15 mouse cellular contexts compared by ENCODE assay signal in the genomic region with DNA sequence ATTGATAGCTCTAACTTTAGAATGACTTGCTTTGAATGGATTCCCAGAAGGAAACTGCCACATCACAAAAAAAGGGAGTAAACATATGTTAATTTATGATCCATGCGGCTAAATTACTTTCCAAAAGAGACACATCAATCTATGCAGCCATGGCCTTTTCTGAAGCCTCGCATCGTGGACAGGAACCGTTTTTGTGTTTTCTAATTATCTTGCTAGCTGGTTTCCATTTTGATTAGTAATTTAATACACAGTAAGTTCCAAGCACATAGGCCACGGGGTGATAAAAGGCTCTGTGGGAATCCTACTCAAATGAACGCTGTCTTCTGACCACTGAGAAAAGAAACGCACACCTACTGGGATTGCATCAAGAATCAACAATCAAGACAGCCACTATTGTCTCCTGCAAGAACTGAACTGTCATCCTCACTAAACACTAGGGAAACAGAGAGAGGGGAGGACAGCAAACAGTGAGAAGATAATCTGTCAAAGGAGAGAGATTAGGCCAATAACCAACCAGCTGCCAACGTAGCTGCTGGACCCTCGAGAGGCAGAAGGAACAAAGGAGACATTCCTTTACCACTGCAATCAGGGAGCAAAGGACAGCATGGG.
DNase-seq lines count a peak whose midpoint lies in the region; ATAC-seq and TF ChIP-seq lines count a peak whose summit lies in the region.
"Had no signal": no experiment of that assay in that cellular context is flagged by ENCODE, and none has a peak within 500 bp of the region (broad histone marks: within the 10 kb centered on the region; RNA-seq: fewer than 3 reads in every experiment).

No protein-coding gene starts in this region.

- H3K79me2 ChIP-seq in heart, adult 2 months (replicated peaks; ENCODE audit: control insufficient read depth, insufficient read depth, low read length): no peaks in the 10 kb centered on the region

- intact Hi-C loops in heart, adult 2 months (cut with DNase I): no loop called here

- TF ChIP-seq CTCF in heart, adult 2 months (IDR thresholded peaks at IDR 0.05): no peak
- no peak for TF ChIP-seq CTCF in midbrain, postnatal 0 days (IDR thresholded peaks at IDR 0.05)

- ATAC-seq in liver, embryonic 11.5 days (replicated peaks; ENCODE audit: low FRiP score): no peak
- no peak for ATAC-seq in midbrain, postnatal 0 days (ENCODE audit: low FRiP score)
- ATAC-seq in inflammation-experienced regulatory T-cells, adult 6 months: no peak

- H3K9me3 ChIP-seq in heart, embryonic 10.5 days: no peaks in the 10 kb centered on the region
- no peaks in the 10 kb centered on the region for H3K9me3 ChIP-seq in liver, embryonic 11.5 days (ENCODE audit: control insufficient read depth, low read length)
- no peaks in the 10 kb centered on the region for H3K9me3 ChIP-seq in midbrain, postnatal 0 days (ENCODE audit: low read length)
- H3K9me3 ChIP-seq: embryonic facial prominence, embryonic 12.5 days; liver, embryonic 15.5 days had no signal

- H3K4me3 ChIP-seq in heart, embryonic 10.5 days: no peak overlapping the region
- no peak overlapping the region for H3K4me3 ChIP-seq in heart, adult 2 months
- H3K4me3 ChIP-seq in liver, embryonic 11.5 days (ENCODE audit: low read depth, low read length): no peak overlapping the region
- H3K4me3 ChIP-seq in midbrain, postnatal 0 days (ENCODE audit: low read depth, low read length): no peak overlapping the region
- H3K4me3 ChIP-seq: embryonic facial prominence, embryonic 12.5 days; layer of hippocampus, adult 2 months; left cerebral cortex, adult 2 months; liver, embryonic 15.5 days had no signal

- DNase-seq in heart, embryonic 10.5 days (ENCODE audit: low spot score): no peak
- DNase-seq in heart, adult 2 months: no peak
- DNase-seq in liver, embryonic 11.5 days (ENCODE audit: low spot score): peak; percentile 8
- DNase-seq in liver: no peak
- DNase-seq in embryo, embryonic 9.5 days (ENCODE audit: extremely low spot score): peak; percentile 17
- DNase-seq in midbrain, postnatal 0 days (ENCODE audit: low spot score): peak; percentile 15
- DNase-seq: adrenal gland, postnatal 14 days; cerebellum, adult 9-10 months; lung, postnatal 14 days; thymus, adult 18-20 months had no signal

- no peaks in the 10 kb centered on the region for H3K27me3 ChIP-seq in heart, embryonic 10.5 days (ENCODE audit: insufficient read depth, poor library complexity, severe bottlenecking)
- H3K27me3 ChIP-seq in heart, adult 2 months (ENCODE audit: control insufficient read depth, insufficient read depth, low read length): no peaks in the 10 kb centered on the region
- H3K27me3 ChIP-seq in liver, embryonic 11.5 days (replicated peaks; ENCODE audit: control insufficient read depth, insufficient read depth, low read length): no peaks in the 10 kb centered on the region
- no peaks in the 10 kb centered on the region for H3K27me3 ChIP-seq in midbrain, postnatal 0 days (ENCODE audit: insufficient read depth, low read length)
- H3K27me3 ChIP-seq: embryonic facial prominence, embryonic 12.5 days; liver, embryonic 15.5 days had no signal

- no peak overlapping the region for H3K9ac ChIP-seq in heart, adult 2 months (ENCODE audit: low read depth, low read length)
- H3K9ac ChIP-seq in liver, embryonic 11.5 days (ENCODE audit: low read depth, low read length): no peak overlapping the region
- H3K9ac ChIP-seq in midbrain, postnatal 0 days (replicated peaks; ENCODE audit: low read length, poor library complexity, severe bottlenecking): no peak overlapping the region
- H3K9ac ChIP-seq: embryonic facial prominence, embryonic 12.5 days; liver, embryonic 15.5 days had no signal

- H3K27ac ChIP-seq in heart, embryonic 10.5 days: peak overlapping the region; percentile 81
- no peak overlapping the region for H3K27ac ChIP-seq in heart, adult 2 months
- no peak overlapping the region for H3K27ac ChIP-seq in liver, embryonic 11.5 days (ENCODE audit: low read depth, low read length)
- H3K27ac ChIP-seq in midbrain, postnatal 0 days (ENCODE audit: low read depth, low read length): no peak overlapping the region
- H3K27ac ChIP-seq: embryonic facial prominence, embryonic 12.5 days; layer of hippocampus, adult 2 months; left cerebral cortex, adult 2 months; liver, embryonic 15.5 days had no signal

- H3K4me2 ChIP-seq in liver, embryonic 11.5 days: no peak overlapping the region
- H3K4me2 ChIP-seq in midbrain, postnatal 0 days (ENCODE audit: low read depth, low read length, poor library complexity, severe bottlenecking): no peak overlapping the region
- H3K4me2 ChIP-seq: embryonic facial prominence, embryonic 12.5 days; liver, embryonic 15.5 days had no signal

- H3K36me3 ChIP-seq in heart, embryonic 10.5 days: peaks cover 4% of the 10 kb centered on the region; the same call in 1 of the 2 replicates
- no peaks in the 10 kb centered on the region for H3K36me3 ChIP-seq in heart, adult 2 months (ENCODE audit: control insufficient read depth, insufficient read depth, low read length)
- no peaks in the 10 kb centered on the region for H3K36me3 ChIP-seq in liver, embryonic 11.5 days (ENCODE audit: control insufficient read depth, insufficient read depth, low read length)
- no peaks in the 10 kb centered on the region for H3K36me3 ChIP-seq in midbrain, postnatal 0 days (ENCODE audit: insufficient read depth, low read length)
- H3K36me3 ChIP-seq: embryonic facial prominence, embryonic 12.5 days; liver, embryonic 15.5 days had no signal

- peaks cover 43% of the 10 kb centered on the region for H3K4me1 ChIP-seq in heart, embryonic 10.5 days
- no peaks in the 10 kb centered on the region for H3K4me1 ChIP-seq in heart, adult 2 months (ENCODE audit: control insufficient read depth, insufficient read depth, low read length)
- H3K4me1 ChIP-seq in liver, embryonic 11.5 days (replicated peaks; ENCODE audit: control insufficient read depth, insufficient read depth, low read length): no peaks in the 10 kb centered on the region
- H3K4me1 ChIP-seq in midbrain, postnatal 0 days (ENCODE audit: insufficient read depth, low read length): no peaks in the 10 kb centered on the region
- H3K4me1 ChIP-seq: embryonic facial prominence, embryonic 12.5 days; liver, embryonic 15.5 days had no signal

- TF ChIP-seq EP300 in heart, adult 2 months (IDR thresholded peaks at IDR 0.05; ENCODE audit: insufficient read depth, low read depth, low read length): no peak

- TF ChIP-seq POLR2A in heart, adult 2 months (IDR thresholded peaks at IDR 0.05; ENCODE audit: insufficient read depth, low read depth, low read length): no peak

- whole genome bisulfite sequencing in heart, embryonic 10.5 days: 47% methylated on average over 9 of the region's 9 CpGs
- 66% methylated on average over 9 of the region's 9 CpGs for WGBS in heart, adult 2 months
- WGBS in liver, embryonic 11.5 days: 55% methylated on average over 9 of the region's 9 CpGs
- 17% methylated on average over 9 of the region's 9 CpGs for WGBS in midbrain, postnatal 0 days

Comparison
In these comparisons a context has a peak if more than half of its experiments do, and no peak if none do; other contexts are left out.
1. DNase-seq: peak in liver, embryonic 11.5 days (single experiment), embryo, embryonic 9.5 days (single experiment) and midbrain, postnatal 0 days (single experiment); none in heart, embryonic 10.5 days (single experiment), heart, adult 2 months (0 of 2) and liver (single experiment).